Mouse (Mus musculus) right cerebral cortex, postnatal 14 days (tissue): Measurements from ENCODE around the gene Rprd1b.

ENCODE experiments used
- DNase-seq: peaks from one replicate; pipeline ENCODE4 v3.0.0; 2022

Gene Rprd1b

GRCm38 (mm10) chr2:158028354-158028863 lies at the start of gene Rprd1b, which contains the start of gene Tti1:
TSS of gene Rprd1b (plus strand) at chr2:158028497.
TSS of gene Tti1 (minus strand) at chr2:158028433.
- peak; percentile 92 for DNase-seq

- DNase-seq: no peak
Measured at GRCm38 (mm10) chr2:157979241-157979640, 49.1 kb upstream of the Rprd1b start.

GRCm38 (mm10) chr2:157982727-157983126 lies 45.6 kb upstream of the Rprd1b start:
- DNase-seq: no peak

- no peak for DNase-seq
Measured at GRCm38 (mm10) chr2:157983276-157983675, 45.0 kb upstream of the Rprd1b start.

GRCm38 (mm10) chr2:157985611-157986010 lies 42.7 kb upstream of the Rprd1b start:
- DNase-seq: no peak

GRCm38 (mm10) chr2:157986235-157986634 lies 42.1 kb upstream of the Rprd1b start:
- no peak for DNase-seq

GRCm38 (mm10) chr2:157988416-157989190 lies 39.7 kb upstream of the Rprd1b start:
- DNase-seq: no peak

- DNase-seq: no peak
Measured at GRCm38 (mm10) chr2:157989946-157990345, 38.4 kb upstream of the Rprd1b start.

- no peak for DNase-seq
Measured at GRCm38 (mm10) chr2:157991026-157991425, 37.3 kb upstream of the Rprd1b start.

- DNase-seq: no peak
Measured at GRCm38 (mm10) chr2:157992501-157992900, 35.8 kb upstream of the Rprd1b start.

- no peak for DNase-seq
Measured at GRCm38 (mm10) chr2:157998817-157999216, 29.5 kb upstream of the Rprd1b start.

GRCm38 (mm10) chr2:158004620-158005019 lies 23.7 kb upstream of the Rprd1b start:
- no peak for DNase-seq

GRCm38 (mm10) chr2:158005641-158006040 lies 22.7 kb upstream of the Rprd1b start:
- DNase-seq: no peak

- no peak for DNase-seq
Measured at GRCm38 (mm10) chr2:158009373-158009772, 18.9 kb upstream of the Rprd1b start.

GRCm38 (mm10) chr2:158012608-158013007 lies 15.7 kb upstream of the Rprd1b start:
- DNase-seq: no peak

- DNase-seq: no peak
Measured at GRCm38 (mm10) chr2:158017330-158017729, 11.0 kb upstream of the Rprd1b start.

GRCm38 (mm10) chr2:158027855-158028353 lies 393 bp upstream of the Rprd1b start:
- DNase-seq: no peak

- DNase-seq: no peak
Measured at GRCm38 (mm10) chr2:158030007-158030406, 1.7 kb downstream of the Rprd1b start.

- DNase-seq: no peak
Measured at GRCm38 (mm10) chr2:158035813-158036212, 7.5 kb downstream of the Rprd1b start.

GRCm38 (mm10) chr2:158036408-158036807 lies 8.1 kb downstream of the Rprd1b start:
- no peak for DNase-seq

- DNase-seq: no peak
Measured at GRCm38 (mm10) chr2:158036953-158037352, 8.7 kb downstream of the Rprd1b start.

GRCm38 (mm10) chr2:158037571-158037970 lies 9.3 kb downstream of the Rprd1b start:
- DNase-seq: no peak

- no peak for DNase-seq
Measured at GRCm38 (mm10) chr2:158039662-158040061, 11.4 kb downstream of the Rprd1b start.

- no peak for DNase-seq
Measured at GRCm38 (mm10) chr2:158040396-158040795, 12.1 kb downstream of the Rprd1b start.
